ENCODE assay signal across 10 mouse cellular contexts in the genomic region with DNA sequence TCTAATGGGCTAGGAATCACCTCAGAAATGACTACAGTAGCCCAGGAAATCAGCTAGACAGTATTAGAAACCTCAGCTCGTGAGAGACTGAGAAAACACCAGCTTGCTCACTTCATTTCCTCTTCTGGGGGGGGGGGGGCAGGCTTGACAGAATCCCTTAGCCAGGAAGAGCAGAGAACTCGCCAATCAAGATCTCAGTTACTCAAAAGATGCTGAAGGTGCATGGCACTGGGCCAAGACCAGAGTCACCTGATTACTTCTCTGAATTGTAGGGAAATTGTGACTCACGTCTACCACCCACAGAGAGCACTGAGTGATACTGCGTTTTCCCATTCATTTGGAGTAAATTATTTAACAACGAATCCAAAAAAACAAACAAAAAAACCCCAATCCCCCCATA. TPM values are rescaled to one million over a fixed set of nuclear protein-coding genes. Genes with fewer than 3 reads are reported as not detected.
A peak's percentile ranks its signal among the peaks of the same experiment; 100 is the strongest.
DNase-seq lines count a peak whose midpoint lies in the region; ATAC-seq lines count a peak whose summit lies in the region.
"Had no signal": no experiment of that assay in that cellular context is flagged by ENCODE, and none has a peak within 500 bp of the region (broad histone marks: within the 10 kb centered on the region; RNA-seq: fewer than 3 reads in every experiment).

No protein-coding gene starts in this region.

- ATAC-seq in kidney, embryonic 14.5 days (ENCODE audit: low FRiP score, low TSS enrichment) = no peak
- ATAC-seq in heart, embryonic 12.5 days (ENCODE audit: insufficient number of reproducible peaks, low FRiP score) = no peak

- no peak overlapping the region for H3K4me2 ChIP-seq in kidney, embryonic 14.5 days (replicated peaks; ENCODE audit: low read depth, low read length)
- no peak overlapping the region for H3K4me2 ChIP-seq in heart, embryonic 12.5 days
- H3K4me2 ChIP-seq: neural tube, embryonic 13.5 days had no signal

- no peaks in the 10 kb centered on the region for H3K27me3 ChIP-seq in kidney, embryonic 14.5 days (ENCODE audit: control insufficient read depth, insufficient read depth, low read length)
- no peaks in the 10 kb centered on the region for H3K27me3 ChIP-seq in heart, embryonic 12.5 days (replicated peaks)
- H3K27me3 ChIP-seq: neural tube, embryonic 13.5 days had no signal

- H3K27ac ChIP-seq in kidney, embryonic 14.5 days (ENCODE audit: low read depth, low read length) = no peak overlapping the region
- H3K27ac ChIP-seq in heart, embryonic 12.5 days (ENCODE audit: poor library complexity, severe bottlenecking) = no peak overlapping the region
- H3K27ac ChIP-seq: neural tube, embryonic 13.5 days had no signal

- intact Hi-C loops in gastrocnemius, postnatal 14 days (cut with DNase I; ENCODE audit: low total_unique reads) = no loop called here

- H3K4me1 ChIP-seq in kidney, embryonic 14.5 days (ENCODE audit: control insufficient read depth, insufficient read depth, low read length) = no peaks in the 10 kb centered on the region
- H3K4me1 ChIP-seq in heart, embryonic 12.5 days (replicated peaks) = no peaks in the 10 kb centered on the region; the same call in 1 of the 2 replicates
- H3K4me1 ChIP-seq: neural tube, embryonic 13.5 days had no signal

- WGBS in kidney, embryonic 14.5 days = 51% methylated on average over 5 of the region's 5 CpGs
- 42% methylated on average over 5 of the region's 5 CpGs for WGBS in heart, embryonic 12.5 days

- no peak overlapping the region for H3K9ac ChIP-seq in kidney, embryonic 14.5 days (ENCODE audit: low read depth, low read length)
- no peak overlapping the region for H3K9ac ChIP-seq in heart, embryonic 12.5 days
- H3K9ac ChIP-seq: neural tube, embryonic 13.5 days had no signal

- H3K4me3 ChIP-seq in kidney, embryonic 14.5 days (ENCODE audit: low read length) = no peak overlapping the region
- no peak overlapping the region for H3K4me3 ChIP-seq in heart, embryonic 12.5 days
- H3K4me3 ChIP-seq: neural tube, embryonic 13.5 days had no signal

- no peaks in the 10 kb centered on the region for H3K36me3 ChIP-seq in kidney, embryonic 14.5 days (ENCODE audit: control insufficient read depth, insufficient read depth, low read length)
- no peaks in the 10 kb centered on the region; the same call in 1 of the 2 replicates for H3K36me3 ChIP-seq in heart, embryonic 12.5 days
- H3K36me3 ChIP-seq: G1E had no signal

- H3K9me3 ChIP-seq in kidney, embryonic 14.5 days (ENCODE audit: control insufficient read depth, low read length) = no peaks in the 10 kb centered on the region
- H3K9me3 ChIP-seq in heart, embryonic 12.5 days (replicated peaks) = no peaks in the 10 kb centered on the region
- H3K9me3 ChIP-seq: G1E had no signal

- peak; percentile 11 for DNase-seq in kidney, adult 11 months
- DNase-seq in urinary bladder, postnatal 14 days (ENCODE audit: low spot score) = peak; percentile 79
- no peak for DNase-seq in urinary bladder, postnatal 10 days (ENCODE audit: low spot score)
- DNase-seq in kidney, postnatal 4 days = peak; percentile 39 to 55
- peak; percentile 41 to 67 for DNase-seq in urinary bladder, postnatal 36 days (ENCODE audit: low spot score in 2 of 2)
- DNase-seq in gastrocnemius, postnatal 14 days = no peak

RNA-seq across cellular contexts. Expression of gene Ncmap, which starts 8.2 kb away (rescaled TPM):
- polyA plus RNA-seq in kidney, embryonic 14.5 days (2014; fragmentation: Nextera tagmentation; extraction: Ambion mirVana) = 2.5 and 2.9 TPM in 2 replicates
- 10 to 100 TPM in 1 of 2 experiments, 1 to 10 TPM in 1; 5.6 to 19.2 TPM for total RNA-seq in gastrocnemius, postnatal 14 days (2021)
- 0.37 and 0.63 TPM in 2 replicates for polyA plus RNA-seq in heart, embryonic 12.5 days (2016; fragmentation: Nextera tagmentation; extraction: Ambion mirVana)
- total RNA-seq: G1E had no signal
- polyA plus RNA-seq: G1E had no signal

RNA-seq across cellular contexts. Expression of gene Rcan3, which starts 27.5 kb away (rescaled TPM):
- 14.1 and 15.2 TPM in 2 replicates for polyA plus RNA-seq in kidney, embryonic 14.5 days (2014; fragmentation: Nextera tagmentation; extraction: Ambion mirVana)
- 1 to 10 TPM; 6.1 to 6.7 TPM for total RNA-seq in gastrocnemius, postnatal 14 days (2021)
- polyA plus RNA-seq in heart, embryonic 12.5 days (2016; fragmentation: Nextera tagmentation; extraction: Ambion mirVana) = 10.3 and 10.4 TPM in 2 replicates

RNA-seq across cellular contexts. Expression of gene Srrm1, which starts 53.1 kb away (rescaled TPM):
- polyA plus RNA-seq in kidney, embryonic 14.5 days (2014; fragmentation: Nextera tagmentation; extraction: Ambion mirVana) = 254 and 273 TPM in 2 replicates
- 10 to 100 TPM; 57.8 to 68.3 TPM for total RNA-seq in gastrocnemius, postnatal 14 days (2021)
- polyA plus RNA-seq in heart, embryonic 12.5 days (2016; fragmentation: Nextera tagmentation; extraction: Ambion mirVana) = 170 and 178 TPM in 2 replicates

Comparison
In these comparisons a context has a peak if more than half of its experiments do, and no peak if none do; other contexts are left out.
1. DNase-seq: peak in kidney, adult 11 months (single experiment), urinary bladder, postnatal 14 days (single experiment), kidney, postnatal 4 days (2 of 2) and urinary bladder, postnatal 36 days (2 of 2); none in urinary bladder, postnatal 10 days (single experiment) and gastrocnemius, postnatal 14 days (single experiment).